Mouse (Mus musculus) embryonic fibroblast, embryonic 13.5 days (primary cell): ENCODE measurements around the gene Fmo6. TPM values are rescaled to one million over a fixed set of nuclear protein-coding genes. Genes with fewer than 3 reads are reported as not detected.

Experiments
- H3K27ac ChIP-seq: 2 replicates; pipeline ENCODE4 v1.5.1; 2012; ENCODE audit warnings: low read length, control low read depth, inconsistent platforms; ENCODE audit not compliant: insufficient read depth
- H3K4me1 ChIP-seq: 2 replicates; pipeline ENCODE4 v1.6.1; 2011; ENCODE audit warnings: low read length; ENCODE audit not compliant: control insufficient read depth, insufficient read depth
- H3K4me3 ChIP-seq: 2 replicates; pipeline ENCODE4 v1.5.1; 2011; ENCODE audit warnings: mild to moderate bottlenecking, control low read depth, low read length; ENCODE audit not compliant: insufficient read depth
- CTCF ChIP-seq: IDR thresholded peaks from 2 replicates; pipeline ENCODE4 v1.5.1; 2011; ENCODE audit warnings: mild to moderate bottlenecking, control low read depth, low read length, moderate library complexity, borderline replicate concordance; ENCODE audit not compliant: insufficient read depth
- POLR2A ChIP-seq: IDR thresholded peaks from 2 replicates; pipeline ENCODE4 v1.6.1; 2011; ENCODE audit warnings: low read depth, mild to moderate bottlenecking, control low read depth, low read length, moderate library complexity
- polyA plus RNA-seq: library from polyadenylated mRNA; stranded (reverse); fragments of >200 nt; gene quantifications from 2 replicates; pipeline ENCODE4 v1.2.4, GENCODE M21; 2011; ENCODE audit warnings: low read depth; ENCODE audit not compliant: missing spikeins, insufficient read length

Gene Fmo6
- polyA plus RNA-seq, 1 experiment, result not detected

DNA sequence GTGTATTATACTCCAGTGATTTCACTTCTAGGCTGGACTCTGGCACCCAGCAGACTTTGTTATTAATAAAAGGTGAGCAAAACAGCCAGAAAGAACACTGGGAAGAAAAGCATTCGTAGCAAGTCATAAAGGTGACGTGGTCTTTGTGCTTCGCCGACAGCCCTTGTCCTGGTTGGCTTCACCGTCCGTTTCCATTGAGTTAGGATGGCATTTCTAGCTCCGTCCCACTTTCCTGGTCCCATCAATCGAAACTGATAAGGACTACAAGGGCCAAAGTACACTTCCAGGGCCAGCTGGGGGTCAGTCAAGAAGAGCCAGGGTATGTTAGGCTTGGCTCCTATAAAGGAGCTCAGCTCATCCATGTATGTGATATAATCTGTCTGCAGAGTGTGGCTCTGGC, 20.7 kb downstream of the Fmo6 start:
- Histone ChIP-seq H3K27ac (no peak overlapping the region), H3K4me1 (no peaks in the 10 kb centered on the region), H3K4me3 (no peak overlapping the region)
- no peak for TF ChIP-seq POLR2A
- no peak for TF ChIP-seq CTCF

DNA sequence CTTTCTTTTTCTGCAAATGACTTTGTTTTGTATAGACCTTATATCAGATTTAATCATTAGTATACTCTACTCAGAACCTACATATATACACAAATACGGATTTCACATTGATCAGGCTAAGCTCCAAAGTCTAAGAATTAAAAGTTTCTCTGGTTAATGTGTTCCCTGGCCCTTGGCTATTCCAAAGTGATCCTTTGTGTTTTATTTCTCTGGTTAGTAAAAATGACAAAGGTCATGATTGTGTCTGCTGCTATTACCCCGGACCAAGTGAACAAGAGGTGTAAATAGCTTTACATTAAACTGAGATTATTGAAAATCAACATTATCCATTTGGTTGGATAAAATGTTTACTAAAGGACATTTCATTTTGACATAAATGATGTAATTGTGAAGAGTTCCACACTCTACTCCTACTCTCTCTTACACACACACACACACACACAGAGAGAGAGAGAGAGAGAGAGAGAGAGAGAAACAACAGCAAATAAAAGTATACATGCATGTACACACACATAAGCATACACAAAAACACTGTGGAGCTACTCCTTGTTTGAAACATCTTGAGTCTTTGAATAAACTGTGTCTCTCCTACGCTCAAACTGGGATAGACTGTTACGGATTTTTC, 22.3 kb downstream of the Fmo6 start:
- Histone ChIP-seq H3K4me3 (no peak overlapping the region), H3K4me1 (no peaks in the 10 kb centered on the region), H3K27ac (no peak overlapping the region)
- TF ChIP-seq POLR2A, result no peak

DNA sequence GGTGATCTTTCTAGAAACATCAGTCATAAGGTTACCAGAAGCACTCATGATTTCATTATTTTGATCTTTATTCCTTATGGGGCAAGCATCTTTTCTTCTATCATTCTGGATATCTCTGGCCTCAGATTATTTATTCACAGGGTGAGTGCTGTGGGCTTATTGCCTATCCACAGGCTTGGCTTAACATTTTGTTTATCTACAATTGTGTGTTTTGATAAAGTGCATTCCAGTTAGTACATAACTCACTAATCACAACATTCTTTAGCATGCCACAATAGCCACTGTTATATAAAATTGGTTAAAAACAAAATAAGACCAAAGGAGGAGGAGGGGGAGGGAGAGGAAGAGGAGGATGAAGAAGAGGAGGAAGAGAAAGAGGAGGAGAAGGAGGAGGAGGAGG, 25.2 kb downstream of the Fmo6 start:
- TF ChIP-seq POLR2A, result no peak
- no peak for TF ChIP-seq CTCF
- H3K4me1 ChIP-seq, result no peaks in the 10 kb centered on the region
- no peak overlapping the region for H3K27ac ChIP-seq
- H3K4me3 ChIP-seq, result no peak overlapping the region

DNA sequence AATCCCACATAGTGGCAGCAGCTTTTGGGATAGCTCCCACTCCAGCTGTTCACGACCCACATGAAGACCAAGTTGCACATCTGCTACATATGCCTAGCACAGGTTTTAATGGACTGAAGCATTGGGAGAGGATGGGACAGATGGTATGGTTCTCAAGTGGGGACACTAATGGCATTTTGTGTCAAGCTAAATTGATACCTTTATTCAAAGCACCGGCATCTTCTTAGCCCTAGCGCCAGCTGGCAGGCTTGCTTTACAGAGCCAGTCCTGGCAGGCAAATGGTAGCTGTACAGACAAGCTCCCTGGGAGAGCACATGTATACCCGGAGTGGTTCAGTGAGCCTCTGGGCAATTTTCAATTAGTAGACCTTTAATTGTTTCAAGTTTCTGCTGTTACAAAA, 35.4 kb downstream of the Fmo6 start:
- no peak overlapping the region for H3K4me3 ChIP-seq
- no peaks in the 10 kb centered on the region for H3K4me1 ChIP-seq
- H3K27ac ChIP-seq, result no peak overlapping the region
- TF ChIP-seq POLR2A, result no peak
- TF ChIP-seq CTCF, result no peak

DNA sequence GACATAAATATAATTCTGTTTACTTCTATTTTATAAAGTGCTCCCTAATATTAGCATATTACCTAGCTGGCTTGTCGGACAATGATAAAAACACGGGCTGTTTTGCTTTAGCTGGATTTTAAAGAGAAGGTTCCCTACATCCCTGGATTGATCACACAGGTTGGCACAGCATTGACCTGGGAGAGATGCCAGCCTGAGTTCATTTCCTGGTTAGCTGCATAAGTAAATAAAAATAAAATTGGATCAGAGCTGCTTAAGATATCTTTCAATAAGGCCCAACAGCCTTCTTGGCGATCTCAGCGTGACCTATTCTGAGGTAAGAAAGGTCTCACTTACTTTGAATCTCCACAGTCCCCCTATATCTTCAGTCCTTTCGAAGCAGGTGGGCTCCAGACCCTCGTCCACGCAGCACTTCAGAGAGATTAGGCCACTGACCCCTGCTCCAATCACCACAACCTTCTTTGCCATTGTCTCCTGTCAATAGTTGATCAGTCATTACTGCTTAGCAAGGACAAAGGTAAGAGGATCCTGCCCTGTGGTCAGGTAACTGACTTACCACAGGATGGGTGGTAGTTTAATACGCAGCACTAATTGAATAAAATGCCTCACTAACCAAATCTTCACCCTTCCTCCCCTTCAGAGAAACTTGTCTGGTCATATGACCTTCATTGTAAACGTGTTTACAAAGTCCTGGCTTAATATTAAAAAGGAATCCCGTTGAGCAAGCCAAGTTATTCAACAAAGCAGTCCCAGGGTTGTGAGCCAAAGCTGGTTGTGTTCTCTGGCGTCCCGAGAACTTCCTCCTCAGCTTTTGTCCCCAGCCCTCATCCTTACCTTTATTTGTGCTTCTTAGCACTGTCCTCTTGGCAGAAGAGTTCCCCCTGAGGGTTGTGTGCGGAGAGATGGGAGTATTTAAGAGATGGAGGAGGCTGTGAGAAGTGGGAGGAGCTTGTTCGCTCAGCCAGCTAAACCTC, 39.2 kb downstream of the Fmo6 start, which contains the start of gene Fmo2:
TSS of gene Fmo2 (minus strand) at position 889 of the 974 bp plus-strand sequence.
- H3K4me1 ChIP-seq, result no peaks in the 10 kb centered on the region
- no peak within 1 kb of the TSS for H3K27ac ChIP-seq
- TF ChIP-seq CTCF, result no peak
- no peak within 1 kb of the TSS for H3K4me3 ChIP-seq

DNA sequence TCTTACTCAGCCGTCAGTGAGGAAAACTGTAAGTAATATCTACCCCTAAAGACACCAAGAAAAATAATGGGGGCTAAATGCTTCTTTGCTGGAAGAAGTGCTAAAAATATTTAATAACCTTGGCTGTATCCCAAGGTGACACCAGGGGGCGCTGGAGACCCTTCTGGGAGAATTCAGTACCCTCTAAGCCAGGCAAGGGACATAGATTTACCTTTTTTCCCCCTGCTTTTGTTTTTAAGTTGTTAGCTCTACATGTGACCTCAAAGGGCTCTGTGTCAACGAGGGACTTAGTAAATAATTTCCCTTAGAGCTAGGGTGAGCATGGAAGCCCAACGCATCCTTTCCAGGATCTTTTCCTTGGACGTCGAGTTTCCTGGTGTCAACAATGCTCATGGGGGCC, 41.4 kb downstream of the Fmo6 start:
- no peaks in the 10 kb centered on the region; the same call in 1 of the 2 replicates for H3K4me1 ChIP-seq
- no peak overlapping the region for H3K4me3 ChIP-seq
- no peak overlapping the region for H3K27ac ChIP-seq
- TF ChIP-seq CTCF (no peak), POLR2A (no peak)

DNA sequence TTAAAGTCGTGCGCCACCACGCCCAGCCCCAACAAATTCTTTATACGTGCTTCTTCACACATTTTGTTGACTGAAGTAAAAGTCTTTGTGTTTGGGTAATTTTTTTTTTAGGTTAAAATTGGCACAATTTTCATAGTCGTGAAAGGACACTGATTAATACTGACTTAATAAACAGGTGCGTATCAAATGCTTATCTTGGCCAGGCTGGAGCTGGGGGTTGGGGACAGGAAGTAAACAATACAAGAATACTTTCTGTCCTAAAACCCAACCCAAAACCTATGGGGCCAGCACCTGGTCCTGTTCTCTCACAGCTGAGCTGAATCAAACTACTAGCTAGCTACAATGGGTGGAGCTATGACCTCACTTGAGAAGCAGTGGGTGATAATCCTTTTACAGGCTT, 44.3 kb downstream of the Fmo6 start:
- Histone ChIP-seq H3K4me3 (no peak overlapping the region), H3K4me1 (no peaks in the 10 kb centered on the region; the same call in 1 of the 2 replicates), H3K27ac (no peak overlapping the region)
- no peak for TF ChIP-seq POLR2A
- no peak for TF ChIP-seq CTCF

DNA sequence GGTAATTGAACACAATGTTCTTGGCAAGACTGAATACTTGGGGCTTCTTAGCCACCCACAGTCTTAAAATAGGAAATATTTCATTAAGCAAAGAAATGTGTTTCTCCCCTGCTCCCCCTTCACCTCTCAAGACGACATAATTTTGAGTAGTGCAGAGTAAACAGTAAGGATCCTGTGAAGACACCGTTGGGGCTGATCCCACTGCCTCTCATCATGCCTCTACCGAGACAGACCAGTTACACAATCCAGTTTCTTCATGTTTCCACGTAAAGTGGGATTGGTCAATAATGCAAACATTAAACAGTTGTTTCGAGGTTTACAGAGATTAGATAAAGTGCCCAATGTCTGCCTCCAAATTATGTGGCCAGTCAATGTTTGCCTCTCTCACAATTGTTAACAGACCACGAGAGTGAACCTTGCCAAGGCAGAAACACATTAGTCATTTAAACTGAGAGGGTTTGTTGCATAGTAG, 45.3 kb downstream of the Fmo6 start:
- H3K27ac ChIP-seq, result no peak overlapping the region
- H3K4me3 ChIP-seq, result no peak overlapping the region
- H3K4me1 ChIP-seq, result no peaks in the 10 kb centered on the region; the same call in 1 of the 2 replicates
- no peak for TF ChIP-seq POLR2A
- no peak for TF ChIP-seq CTCF

DNA sequence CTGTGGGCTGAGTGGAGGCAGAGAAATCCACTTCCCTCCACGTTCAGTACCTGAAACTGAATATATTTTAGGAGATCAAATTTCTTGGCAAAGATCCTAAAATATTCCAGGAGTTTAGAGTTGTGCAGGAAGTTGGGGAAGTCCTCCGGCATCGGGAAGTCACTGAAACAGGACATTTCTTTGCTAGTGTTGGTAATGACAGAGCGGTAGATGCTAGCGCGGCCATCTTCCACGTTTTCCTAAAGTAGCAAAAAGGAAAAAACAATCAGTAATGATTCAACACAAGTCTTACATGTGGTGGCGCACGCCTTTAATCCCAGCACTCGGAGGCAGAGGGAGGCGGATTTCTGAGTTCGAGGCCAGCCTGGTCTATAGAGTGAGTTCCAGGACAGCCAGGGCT, 48.7 kb downstream of the Fmo6 start:
- Histone ChIP-seq H3K4me1 (no peaks in the 10 kb centered on the region; the same call in 1 of the 2 replicates), H3K4me3 (no peak overlapping the region), H3K27ac (no peak overlapping the region)
- no peak for TF ChIP-seq CTCF

DNA sequence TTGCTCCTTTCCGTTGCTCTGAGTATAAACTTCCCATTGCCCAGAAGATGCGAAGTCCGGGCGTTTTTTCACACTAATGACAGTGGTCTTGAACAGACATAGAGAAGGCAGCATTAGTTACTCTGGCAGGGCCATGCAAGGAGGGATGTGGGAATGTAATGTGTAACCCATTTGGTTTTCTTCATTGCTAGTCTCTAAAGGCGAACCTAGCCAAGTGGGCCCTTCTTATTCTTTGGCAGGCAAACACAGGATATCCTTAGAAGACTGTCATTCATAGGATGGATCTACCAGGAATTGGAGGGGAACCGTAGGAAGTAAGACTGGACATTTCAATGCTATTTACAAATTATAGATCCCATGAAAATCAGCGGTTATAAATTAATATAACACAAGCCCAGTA, 49.7 kb downstream of the Fmo6 start:
- H3K4me3 ChIP-seq, result no peak overlapping the region
- no peak overlapping the region for H3K27ac ChIP-seq
- TF ChIP-seq CTCF (no peak), POLR2A (no peak)
- no peaks in the 10 kb centered on the region; the same call in 1 of the 2 replicates for H3K4me1 ChIP-seq
